Mouse (Mus musculus) kidney, embryonic 15.5 days (tissue): ENCODE data around the gene Ccdc130. TPM values are rescaled to one million over a fixed set of nuclear protein-coding genes. Genes with fewer than 3 reads are reported as not detected.

Experiments used
- ATAC-seq: fragments of 200-750 bp; cut with Nextera tagmentation; replicated peaks from 2 replicates; pipeline ENCODE4 v1.8.0; 2017; ENCODE audit warnings: moderate TSS enrichment; ENCODE audit not compliant: low FRiP score
- H3K27ac ChIP-seq: fragments of 300-500 bp; sonication (generic); 2 replicates; pipeline ENCODE4 v1.5.1; 2015; ENCODE audit warnings: mild to moderate bottlenecking, inconsistent platforms
- H3K27me3 ChIP-seq: fragments of 300-500 bp; sonication (generic); 2 replicates; pipeline ENCODE4 v1.6.1; 2015; ENCODE audit warnings: inconsistent platforms
- H3K36me3 ChIP-seq: fragments of 300-500 bp; sonication (generic); 2 replicates; pipeline ENCODE4 v1.6.1; 2015; ENCODE audit warnings: inconsistent platforms
- H3K4me1 ChIP-seq: fragments of 300-500 bp; sonication (generic); 2 replicates; pipeline ENCODE4 v1.6.1; 2015; ENCODE audit warnings: inconsistent platforms
- H3K4me2 ChIP-seq: fragments of 300-500 bp; sonication (generic); 2 replicates; pipeline ENCODE4 v1.6.1; 2015; ENCODE audit warnings: moderate library complexity, mild to moderate bottlenecking, inconsistent platforms
- H3K4me3 ChIP-seq: fragments of 300-500 bp; sonication (generic); replicated peaks from 2 replicates; pipeline ENCODE4 v1.5.1; 2015; ENCODE audit warnings: mild to moderate bottlenecking, inconsistent platforms
- H3K9ac ChIP-seq: fragments of 300-500 bp; sonication (generic); 2 replicates; pipeline ENCODE4 v1.6.1; 2015; ENCODE audit warnings: mild to moderate bottlenecking, inconsistent platforms
- H3K9me3 ChIP-seq: fragments of 300-500 bp; sonication (generic); replicated peaks from 2 replicates; pipeline ENCODE4 v1.6.1; 2016; ENCODE audit warnings: inconsistent platforms
- WGBS: fragments of 180-500 bp; shearing (Covaris S2); methylation state at CpG from one replicate; pipeline ENCODE4 v1.1.7; 2015; ENCODE audit warnings: mixed read lengths; 5-methylcytosine and 5-hydroxymethylcytosine counted together
- microRNA counts: library from miRNA; unstranded; fragments of <30 nt; microRNA quantifications from one replicate; lab custom pipeline; 2016
- microRNA-seq: library from miRNA; unstranded; fragments of <30 nt; microRNA quantifications from one replicate; pipeline ENCODE4, GENCODE M21; 2016
- polyA plus RNA-seq: library from polyadenylated mRNA; unstranded; fragments of >200 nt; fragmentation: Nextera tagmentation; extraction: Ambion mirVana; gene quantifications from 2 replicates; pipeline ENCODE4 v1.2.1, GENCODE M21; 2015

The Ccdc130 gene
- polyA plus RNA-seq, 1 experiment from 2014 or later = 23.0 TPM

- Histone ChIP-seq H3K4me3 (no peak overlapping the region), H3K36me3 (peaks cover 76% of the 10 kb centered on the region), H3K27ac (no peak overlapping the region), H3K9ac (no peak overlapping the region; the same call in 1 of the 2 replicates), H3K4me2 (no peak overlapping the region; the same call in 1 of the 2 replicates), H3K27me3 (no peaks in the 10 kb centered on the region), H3K4me1 (peaks cover 36% of the 10 kb centered on the region), H3K9me3 (no peaks in the 10 kb centered on the region)
- no peak for ATAC-seq
- whole genome bisulfite sequencing = 65% methylated on average over 34 of the region's 34 CpGs
Measured at GRCm38 (mm10) chr8:84210167-84210791, 59.9 kb downstream of the Ccdc130 start.

GRCm38 (mm10) chr8:84208381-84209380, 61.5 kb downstream of the Ccdc130 start:
- WGBS = 34% methylated on average over 17 of the region's 17 CpGs
- ATAC-seq = peak; percentile 79
- H3K4me2 ChIP-seq = peak overlapping the region; percentile 26
- H3K9ac ChIP-seq = 0 out of 2 replicates have a peak overlapping the region, but pooled peaks have one; percentile 22
- no peaks in the 10 kb centered on the region for H3K9me3 ChIP-seq
- no peaks in the 10 kb centered on the region for H3K27me3 ChIP-seq
- H3K4me3 ChIP-seq = no peak overlapping the region
- peaks cover 51% of the 10 kb centered on the region for H3K4me1 ChIP-seq
- H3K27ac ChIP-seq = peak overlapping the region; percentile 92
- peaks cover 68% of the 10 kb centered on the region for H3K36me3 ChIP-seq

- Histone ChIP-seq H3K27me3 (no peaks in the 10 kb centered on the region), H3K9ac (peak overlapping the region; percentile 22; the same call in 1 of the 2 replicates), H3K4me2 (peak overlapping the region; percentile 26; the same call in 1 of the 2 replicates), H3K9me3 (no peaks in the 10 kb centered on the region), H3K27ac (peak overlapping the region; percentile 92), H3K4me1 (peaks cover 60% of the 10 kb centered on the region), H3K36me3 (peaks cover 59% of the 10 kb centered on the region), H3K4me3 (no peak overlapping the region)
- ATAC-seq = 0 out of 2 replicates have a peak, but pooled peaks have one; percentile 10
- WGBS = 39% methylated on average over 7 of the region's 7 CpGs
Measured at GRCm38 (mm10) chr8:84207811-84208210, 62.4 kb downstream of the Ccdc130 start.

MicroRNAs within 50 kb of the gene (microRNA counts, 519-probe panel; counts per million panel counts)
- microRNA mmu-miR-23a (lab: Ali Mortazavi, UCI) (3,355 counts per million, percentile 88 among the panel's probes with 10 or more counts), microRNA mmu-miR-27a (lab: Ali Mortazavi, UCI) (3,685 counts per million, percentile 92 among the panel's probes with 10 or more counts)

Small RNA genes lying within 50 kb of the gene (microRNA-seq; reads per million reads assigned to microRNA genes)
- 11,285 reads per million, percentile 96 among the genes with 10 or more reads in this experiment for gene Mir23a
- not detected for gene Mir24-2
- 167 reads per million, percentile 63 among the genes with 10 or more reads in this experiment for gene Mir27a
- not detected for gene Mir3074-2

Other genes with a start within 250 kb of the Ccdc130 start
- 14.8 and 15.1 TPM in 2 replicates for gene Palm3, start 248.9 kb downstream of the Ccdc130 start, polyA plus RNA-seq
- gene Il27ra, start 227.8 kb downstream of the Ccdc130 start, polyA plus RNA-seq = 2.3 and 3.2 TPM in 2 replicates
- not detected in 2 replicates for gene Rln3, start 225.4 kb downstream of the Ccdc130 start, polyA plus RNA-seq
- gene Gm10643, start 205.2 kb downstream of the Ccdc130 start, polyA plus RNA-seq = 1.2 and 1.6 TPM in 2 replicates
- 10.5 and 10.7 TPM in 2 replicates for gene Rfx1, start 203.5 kb downstream of the Ccdc130 start, polyA plus RNA-seq
- 9.2 and 11.6 TPM in 2 replicates for gene Dcaf15, start 165.6 kb downstream of the Ccdc130 start, polyA plus RNA-seq
- gene Podnl1, start 144.4 kb downstream of the Ccdc130 start, polyA plus RNA-seq = 0.21 and 1.4 TPM in 2 replicates
- 22.0 and 28.7 TPM in 2 replicates for gene Cc2d1a, start 122.4 kb downstream of the Ccdc130 start, polyA plus RNA-seq
- gene 4930432K21Rik, start 122.4 kb downstream of the Ccdc130 start, polyA plus RNA-seq = 1.7 and 2.0 TPM in 2 replicates
- 3.6 and 4.7 TPM in 2 replicates for gene Nanos3, start 85.2 kb downstream of the Ccdc130 start, polyA plus RNA-seq
- gene Zswim4, start 33.3 kb downstream of the Ccdc130 start, polyA plus RNA-seq = 16.6 and 17.3 TPM in 2 replicates
- 336 and 355 TPM in 2 replicates for gene D8Ertd738e, start 20.7 kb downstream of the Ccdc130 start, polyA plus RNA-seq
- gene Mri1, start 13.1 kb downstream of the Ccdc130 start, polyA plus RNA-seq = 66.8 and 77.8 TPM in 2 replicates
- gene Cacna1a, start 118.1 kb upstream of the Ccdc130 start, polyA plus RNA-seq = 2.2 and 4.0 TPM in 2 replicates